Mouse (Mus musculus) thymus, postnatal 36 days (tissue): Measurements from ENCODE around the gene Rpl39.
A peak's percentile ranks its signal among the peaks of the same experiment; 100 is the strongest.
"Not testable (repeated sequence)": the region's sequence is repeated elsewhere in the genome, so short reads cannot be mapped to it uniquely, and the experiment has no call there.

ENCODE experiments used
- DNase-seq, 2 experiments: peaks; one replicate each; pipeline ENCODE4 v3.0.0; 2022; ENCODE audit warnings: mixed read lengths in 2 of 2

Rpl39 gene

DNA sequence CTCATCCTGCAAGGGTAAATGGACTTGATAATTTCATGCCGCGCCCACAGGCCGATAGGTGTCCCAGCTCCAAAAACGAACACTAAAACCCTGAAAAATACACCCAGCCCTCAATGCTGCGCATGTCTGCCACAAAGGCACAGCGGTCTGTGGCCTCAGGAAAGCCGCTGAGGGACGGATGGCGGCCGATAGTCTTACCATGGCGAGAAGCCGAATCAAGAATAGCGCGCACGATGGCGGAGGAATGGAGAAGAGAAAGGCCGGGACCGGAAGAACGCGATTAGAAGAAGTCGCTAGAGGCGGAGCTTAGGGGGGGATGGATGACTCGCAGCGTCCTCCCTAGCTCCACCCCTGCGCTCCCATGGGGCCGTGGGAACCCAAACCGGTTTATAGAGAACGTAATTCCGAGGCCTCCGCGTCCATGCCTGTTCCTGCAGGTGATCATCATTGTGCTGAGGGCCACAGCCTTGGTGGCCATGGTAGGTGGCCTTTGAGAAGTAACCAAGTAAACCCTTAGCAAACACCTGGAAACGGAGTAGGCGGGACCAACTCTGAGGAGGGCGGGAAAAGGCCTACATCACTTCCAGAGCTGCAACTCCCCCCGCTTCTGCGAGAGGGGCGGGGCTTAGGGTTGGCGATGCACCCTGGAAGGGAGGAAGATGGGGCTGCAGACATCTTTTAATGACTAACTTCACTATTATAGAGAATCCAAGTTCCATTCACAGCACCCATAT lies at the start of gene Rpl39:
TSS of gene Rpl39 (minus strand) at position 476 of the 734 bp plus-strand sequence.
- peak; percentile 84 to 90 for DNase-seq

DNA sequence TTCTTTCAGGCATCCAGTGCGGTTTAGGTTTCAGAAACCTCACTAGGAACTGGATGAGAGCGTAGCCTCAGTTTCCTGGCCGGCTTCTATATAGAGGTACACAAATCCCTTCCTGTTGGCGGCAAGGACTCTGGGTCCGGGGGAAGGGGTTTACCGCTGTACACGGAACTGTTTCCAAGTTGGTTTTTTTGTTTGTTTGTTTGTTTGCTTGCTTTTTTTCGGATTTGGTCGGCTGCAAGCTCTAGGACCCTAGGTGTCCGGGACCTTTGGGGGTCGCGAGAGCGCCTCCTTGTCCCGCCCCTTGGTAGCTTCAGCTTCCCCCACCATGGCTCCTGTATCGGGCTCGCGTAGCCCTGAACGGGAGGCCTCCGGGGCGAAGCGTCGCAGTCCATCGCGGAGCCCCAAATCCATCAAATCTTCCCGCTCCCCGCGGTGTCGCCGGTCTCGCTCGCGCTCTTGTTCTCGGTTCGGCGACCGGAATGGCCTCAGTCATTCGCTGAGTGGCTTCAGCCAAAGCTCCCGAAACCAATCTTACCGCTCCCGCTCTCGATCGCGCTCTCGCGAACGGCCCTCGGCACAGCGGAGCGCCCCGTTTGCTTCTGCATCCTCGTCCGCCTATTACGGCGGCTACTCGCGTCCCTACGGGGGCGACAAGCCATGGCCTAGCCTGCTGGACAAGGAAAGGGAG lies 41.6 kb upstream of the Rpl39 start, which contains the start of gene Nkap:
TSS of gene Nkap (plus strand) at position 125 of the 688 bp plus-strand sequence.
- DNase-seq = peak; percentile 69 to 72

DNA sequence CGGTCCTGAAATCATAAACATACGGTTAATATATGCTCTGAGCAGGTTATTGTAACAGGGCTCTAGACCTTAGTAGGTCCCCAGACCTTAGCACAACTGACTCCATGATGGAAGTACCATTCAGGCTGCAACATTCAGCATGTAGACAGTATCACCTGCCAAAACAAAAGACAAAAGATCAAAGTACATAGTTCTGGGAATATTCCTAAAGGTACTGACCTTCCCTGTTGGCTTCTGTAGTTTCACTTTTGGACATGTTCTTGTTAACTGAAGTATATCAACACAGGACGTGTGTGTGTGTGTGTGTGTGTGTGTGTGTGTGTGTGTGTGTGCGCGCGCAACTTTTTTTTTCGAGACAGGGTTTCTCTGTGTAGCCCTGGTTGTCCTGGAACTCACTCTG lies 40.3 kb upstream of the Rpl39 start:
- no peak for DNase-seq

DNA sequence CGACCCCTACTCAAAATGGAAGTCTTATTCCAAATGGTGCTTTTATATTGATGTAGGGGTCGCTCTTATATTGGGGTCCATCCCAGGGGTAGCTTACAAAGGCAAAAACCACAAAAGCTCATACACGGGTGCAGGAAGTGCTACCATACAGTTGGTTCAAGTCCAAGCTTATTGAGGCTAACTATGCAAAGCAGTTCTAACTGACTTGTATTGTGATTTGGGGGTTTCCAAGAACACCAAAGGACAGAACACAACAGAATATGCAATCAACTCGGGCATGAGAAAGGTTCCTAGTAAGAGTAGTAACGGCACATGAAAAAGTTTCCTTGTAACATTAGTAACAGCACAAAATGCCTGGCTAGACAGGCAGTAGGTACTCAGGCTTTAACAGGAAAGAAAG lies 35.0 kb upstream of the Rpl39 start:
- DNase-seq = no peak

DNA sequence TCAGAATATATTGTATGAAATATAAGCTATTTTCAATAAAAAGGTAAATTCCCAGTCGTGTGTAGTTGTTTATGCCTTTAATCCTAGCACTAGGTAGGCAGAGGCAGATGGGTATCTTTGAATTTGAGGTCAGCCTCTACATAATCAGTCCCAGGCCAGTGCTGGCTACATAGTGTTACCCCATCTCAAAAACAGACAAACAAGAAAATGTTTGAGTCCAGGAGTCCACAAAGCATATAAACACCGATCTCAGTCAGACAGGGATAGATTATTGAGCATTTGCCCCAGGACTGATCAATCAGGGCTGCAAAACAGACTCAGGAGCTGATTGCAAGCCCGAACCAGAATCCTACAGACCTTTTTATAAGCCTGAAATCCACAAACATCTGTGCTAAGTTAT lies 34.4 kb upstream of the Rpl39 start:
- DNase-seq = no peak

DNA sequence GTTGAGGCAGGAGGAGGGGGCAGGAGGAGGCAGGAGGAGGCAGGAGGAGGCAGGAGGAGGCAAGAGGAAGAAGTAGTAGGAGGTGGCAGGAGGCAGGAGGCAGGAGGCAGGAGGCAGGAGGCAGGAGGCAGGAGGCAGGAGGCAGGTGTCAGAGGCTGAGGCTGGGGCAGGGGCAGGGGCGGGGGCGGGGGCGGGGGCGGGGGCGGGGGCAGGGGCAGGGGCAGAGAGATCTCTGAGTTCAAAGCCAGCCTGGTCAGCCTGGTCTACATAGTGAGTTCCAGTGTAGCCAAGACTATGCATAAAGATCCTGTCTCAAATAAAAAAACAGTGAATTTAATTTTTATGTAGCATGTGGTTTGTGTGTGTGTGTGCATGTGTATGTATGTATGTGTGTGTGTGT lies 31.9 kb upstream of the Rpl39 start:
- no peak for DNase-seq

DNA sequence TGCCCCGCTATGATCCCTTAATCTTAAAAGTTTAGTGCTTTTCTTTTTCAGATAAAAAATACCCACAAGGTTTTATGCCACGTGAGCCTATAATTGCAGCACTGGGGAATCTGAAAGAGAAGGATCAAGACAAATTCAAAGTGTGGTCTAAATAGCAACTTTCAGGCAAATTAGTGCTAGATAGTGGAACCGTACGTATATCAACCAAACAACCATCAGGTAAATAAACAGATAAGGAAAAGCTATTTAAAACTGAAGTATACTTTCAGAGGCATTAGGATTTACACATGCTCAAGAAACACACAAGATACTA lies 25.6 kb upstream of the Rpl39 start:
- DNase-seq = no peak

DNA sequence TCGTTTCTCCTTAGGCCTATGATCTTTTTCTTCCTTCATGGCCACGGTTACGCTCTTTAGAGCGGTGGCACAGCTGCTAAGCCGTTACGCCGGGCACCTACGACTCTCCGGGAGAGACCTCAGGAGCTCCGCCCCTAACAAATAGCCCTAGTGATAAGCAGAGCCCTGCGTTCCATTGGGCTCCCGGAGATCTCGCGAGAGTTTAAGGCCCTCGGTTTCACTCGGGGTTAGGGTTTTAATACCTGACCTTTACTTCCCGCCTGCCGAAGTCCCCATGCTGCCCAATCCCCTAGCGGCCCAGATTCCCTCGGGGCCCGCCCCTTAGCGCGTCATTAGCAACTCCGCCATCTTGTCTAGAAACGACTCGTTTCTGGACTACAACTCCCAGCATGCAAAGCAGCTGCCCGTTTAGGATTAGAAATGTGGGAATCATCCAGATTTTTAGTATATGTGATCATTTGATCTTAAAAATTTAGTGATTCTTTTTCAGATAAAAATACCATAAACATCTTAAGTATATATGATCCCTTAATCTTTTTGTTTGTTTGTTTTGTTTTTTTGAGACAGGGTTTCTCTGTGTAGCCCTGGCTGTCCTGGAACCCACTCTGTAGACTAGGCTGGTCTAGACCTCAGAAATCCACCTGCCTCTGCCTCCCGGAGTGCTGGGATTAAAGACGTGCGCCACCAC lies 25.1 kb upstream of the Rpl39 start, which contains the start of gene Upf3b:
TSS of gene Upf3b (minus strand) at position 130 of the 688 bp plus-strand sequence.
- peak; percentile 86 to 94 for DNase-seq

DNA sequence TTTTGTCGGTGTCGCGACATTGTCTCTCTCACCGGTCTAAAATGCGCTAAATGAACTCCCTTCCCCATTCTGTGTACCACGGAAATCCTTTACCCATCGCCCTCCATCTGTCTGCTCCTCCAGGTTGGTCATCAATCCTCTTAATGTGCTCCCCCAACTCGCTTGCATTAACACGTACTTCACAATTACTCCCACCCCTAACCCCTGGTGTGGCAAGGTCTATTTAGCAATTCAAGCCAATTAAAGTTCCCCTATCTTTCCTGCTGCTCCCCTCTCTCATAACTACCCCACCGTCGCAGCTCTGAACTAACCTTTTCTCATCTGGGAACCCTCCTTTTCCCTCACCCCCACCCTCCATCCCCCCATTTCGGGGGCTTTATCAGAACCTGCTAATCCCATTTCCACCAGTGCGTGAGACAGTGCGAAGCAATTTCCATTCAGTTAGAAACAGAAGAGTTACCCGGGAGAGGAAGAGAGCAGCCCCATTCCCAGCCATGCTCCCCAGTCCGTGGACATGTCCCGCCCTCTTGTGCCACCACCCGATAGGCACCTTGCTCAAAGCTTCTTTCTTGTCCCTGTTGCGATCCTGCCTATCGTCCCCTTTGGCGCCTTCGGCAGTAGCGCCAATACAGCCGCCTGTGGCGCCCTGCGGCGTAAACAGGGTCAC lies 24.5 kb upstream of the Rpl39 start:
- DNase-seq = no peak

DNA sequence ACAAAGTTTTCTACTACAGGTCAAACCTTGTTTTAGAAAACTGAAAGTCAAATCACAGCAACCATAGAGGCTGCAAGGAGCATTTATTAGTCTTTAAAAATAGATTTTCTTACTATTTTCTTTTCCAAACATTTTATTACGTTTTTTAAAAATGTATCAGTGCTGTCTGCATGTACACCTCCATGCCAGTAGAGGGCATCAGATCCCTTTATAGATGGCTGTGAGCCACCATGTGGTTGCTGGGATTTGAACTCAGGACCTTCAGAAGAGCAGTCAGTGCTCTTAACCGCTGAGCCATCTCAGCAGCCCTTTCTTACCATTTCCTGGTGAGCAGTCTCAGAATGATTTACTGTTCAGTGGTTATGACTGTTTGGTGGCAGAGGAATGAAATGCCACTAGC lies 18.6 kb upstream of the Rpl39 start:
- no peak for DNase-seq

DNA sequence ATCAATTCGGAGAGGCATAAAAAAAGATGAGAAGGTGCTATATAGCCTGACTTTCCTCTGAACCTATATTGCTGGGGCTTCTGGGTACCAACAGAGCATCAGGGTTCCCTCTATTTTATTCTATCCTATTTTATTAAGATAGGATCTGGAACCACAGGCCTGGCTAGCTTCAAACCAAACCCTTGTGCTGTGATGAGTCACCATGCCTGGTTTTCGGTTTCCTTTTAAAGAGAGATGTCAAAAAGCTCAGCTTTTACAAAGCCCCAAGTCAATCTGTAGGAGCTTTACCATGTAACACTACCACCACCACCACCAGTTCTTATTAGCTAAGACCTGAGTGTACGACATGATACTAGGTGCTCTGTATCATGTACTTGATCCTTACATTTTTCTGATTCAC lies 13.5 kb upstream of the Rpl39 start:
- no peak for DNase-seq

DNA sequence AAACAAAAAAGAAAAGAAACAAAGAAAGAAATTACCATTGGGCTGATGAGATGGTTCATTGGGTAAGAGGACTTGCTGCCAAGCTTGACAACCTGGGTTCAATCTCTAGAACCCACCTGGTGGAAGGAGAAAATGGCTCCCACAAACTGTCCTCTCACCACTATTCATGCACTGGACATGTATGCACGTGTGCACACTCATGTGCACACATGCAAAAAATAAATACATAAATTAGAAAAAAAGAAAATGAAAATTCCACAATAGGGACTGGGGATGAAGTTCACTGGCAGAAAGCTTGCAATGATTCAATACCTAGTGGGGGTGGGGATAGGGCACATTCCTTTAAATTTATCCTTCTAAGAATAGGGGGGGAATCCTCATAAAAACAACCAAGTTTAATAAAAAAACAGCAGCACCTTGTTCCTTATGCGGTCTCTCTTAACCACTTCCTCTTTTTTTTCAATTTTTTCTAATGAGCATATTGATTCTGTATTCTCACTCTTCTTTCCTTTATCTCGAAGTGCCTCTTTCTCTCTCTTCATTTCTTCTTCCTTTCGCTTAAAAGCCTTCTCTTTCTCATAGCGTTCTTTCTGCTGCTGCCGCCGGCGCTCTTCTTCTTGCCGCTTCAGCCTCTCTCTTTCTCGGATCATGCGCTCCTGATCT lies 10.0 kb upstream of the Rpl39 start:
- no peak for DNase-seq

DNA sequence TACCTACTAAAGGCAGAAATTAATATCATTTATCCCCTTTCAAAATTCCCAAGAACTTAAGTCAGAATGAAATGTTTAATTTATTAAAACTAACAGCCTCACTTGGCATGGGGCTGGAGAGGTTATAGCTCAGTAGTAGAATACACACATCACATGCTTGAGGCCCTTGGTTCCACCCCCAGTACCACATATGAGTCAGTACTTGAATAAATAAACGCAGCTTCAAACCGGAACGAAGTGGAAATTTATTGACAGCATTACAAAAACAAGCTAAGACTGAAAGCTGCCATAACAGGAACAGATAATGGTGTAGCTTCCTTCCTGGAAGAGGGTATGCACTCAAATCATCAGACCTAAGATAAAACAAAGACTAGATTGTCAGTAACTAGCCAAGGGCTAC lies 6.3 kb upstream of the Rpl39 start:
- no peak for DNase-seq

DNA sequence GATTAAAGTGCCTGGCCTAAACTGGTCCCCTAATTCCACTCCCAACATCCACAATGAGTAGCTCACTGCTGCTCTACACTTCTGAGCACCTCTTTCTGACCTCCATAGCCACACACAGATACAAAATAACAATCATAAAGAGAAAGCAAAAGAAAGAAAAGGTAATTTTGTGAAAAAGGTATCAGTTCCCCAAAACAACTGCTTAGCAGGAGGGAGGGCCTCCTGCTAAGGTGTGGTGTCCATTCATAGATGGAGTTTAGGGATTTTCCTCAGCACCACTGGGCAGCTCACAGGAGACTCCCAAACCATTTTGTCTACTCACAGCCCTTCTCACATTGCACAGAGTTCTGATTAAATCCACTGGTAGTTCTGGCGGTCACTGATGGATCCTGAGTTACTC lies 3.6 kb upstream of the Rpl39 start:
- DNase-seq = no peak

DNA sequence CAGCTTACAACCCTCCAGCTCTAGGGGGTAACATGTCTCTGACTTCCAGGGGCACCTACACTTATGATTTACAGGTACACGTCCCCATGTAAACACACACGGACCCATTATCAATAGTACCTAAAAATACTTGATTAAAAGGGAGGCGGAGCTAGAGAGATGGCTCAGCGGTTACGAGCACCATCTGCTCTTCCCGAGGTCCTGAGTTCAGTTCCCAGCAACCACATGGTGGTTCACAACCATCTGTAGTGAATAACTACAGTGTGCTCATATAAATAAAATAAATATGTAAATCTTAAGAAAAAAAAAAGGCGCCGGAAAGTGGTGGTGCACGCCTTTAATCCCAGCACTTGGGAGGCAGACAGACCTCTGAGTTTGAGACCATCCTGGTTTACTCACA lies 463 bp upstream of the Rpl39 start:
- no peak for DNase-seq

DNA sequence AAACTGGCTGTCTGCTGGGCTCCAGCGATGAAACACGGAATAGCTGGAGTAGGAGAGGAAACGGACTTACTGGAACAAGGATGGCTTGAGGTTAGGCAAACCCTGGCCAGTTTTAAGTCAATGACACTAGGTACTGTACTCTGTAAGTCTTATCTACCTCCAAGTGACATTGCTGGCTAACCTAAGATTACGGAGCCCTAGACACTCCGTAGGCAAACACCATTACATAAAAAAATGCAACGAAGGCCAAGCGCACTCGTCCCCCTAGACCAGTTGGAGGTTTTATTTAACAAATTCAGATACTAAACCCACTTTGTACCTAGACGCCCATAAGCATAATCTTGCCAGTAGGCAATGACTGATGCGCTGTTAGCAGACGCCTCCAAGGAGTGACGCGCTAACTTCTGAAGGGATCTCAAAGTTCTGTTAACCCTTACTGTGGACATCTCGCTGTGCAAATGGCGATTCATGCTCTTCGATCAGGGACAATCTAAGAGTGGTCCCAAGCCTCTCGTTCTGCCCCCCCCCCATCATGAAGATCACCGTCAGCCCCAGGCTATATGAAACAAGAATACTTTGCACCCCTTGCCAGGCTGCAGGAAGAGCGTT lies 780 bp downstream of the Rpl39 start:
- no peak for DNase-seq

DNA sequence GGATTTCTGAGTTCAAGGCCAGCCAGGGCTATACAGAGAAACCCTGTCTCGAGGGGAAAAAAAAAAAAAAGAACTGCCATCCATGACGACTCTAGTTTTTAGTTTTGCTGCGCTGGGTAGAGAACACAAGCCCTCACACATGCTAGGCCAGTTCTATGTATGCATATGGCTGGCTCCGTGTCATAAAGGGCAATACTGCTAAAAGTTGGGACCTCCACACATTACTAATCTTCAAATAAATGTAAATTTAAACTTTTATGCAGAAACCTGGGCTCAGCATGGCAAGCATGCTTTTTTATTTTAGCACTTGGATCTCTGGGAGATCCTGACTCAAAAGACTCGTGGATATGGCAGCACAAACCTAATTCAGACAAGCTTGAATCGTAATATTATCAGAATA lies 4.0 kb downstream of the Rpl39 start:
- DNase-seq = no peak

DNA sequence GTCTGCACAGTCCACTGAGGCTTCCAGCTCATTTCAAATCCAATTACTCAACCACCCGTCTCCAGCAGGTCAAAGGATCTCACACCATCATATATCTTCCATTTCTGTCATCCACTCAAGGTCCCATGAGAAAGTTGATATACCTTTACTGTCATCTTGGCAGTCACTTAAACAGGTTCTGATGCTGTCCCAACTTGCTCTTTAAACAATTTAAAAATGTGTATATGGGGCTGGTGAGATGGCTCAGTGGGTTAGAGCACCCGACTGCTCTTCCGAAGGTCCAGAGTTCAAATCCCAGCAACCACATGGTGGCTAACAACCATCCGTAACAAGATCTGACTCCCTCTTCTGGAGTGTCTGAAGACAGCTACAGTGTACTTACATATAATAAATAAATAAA lies 4.9 kb downstream of the Rpl39 start:
- not testable (repeated sequence) for DNase-seq

DNA sequence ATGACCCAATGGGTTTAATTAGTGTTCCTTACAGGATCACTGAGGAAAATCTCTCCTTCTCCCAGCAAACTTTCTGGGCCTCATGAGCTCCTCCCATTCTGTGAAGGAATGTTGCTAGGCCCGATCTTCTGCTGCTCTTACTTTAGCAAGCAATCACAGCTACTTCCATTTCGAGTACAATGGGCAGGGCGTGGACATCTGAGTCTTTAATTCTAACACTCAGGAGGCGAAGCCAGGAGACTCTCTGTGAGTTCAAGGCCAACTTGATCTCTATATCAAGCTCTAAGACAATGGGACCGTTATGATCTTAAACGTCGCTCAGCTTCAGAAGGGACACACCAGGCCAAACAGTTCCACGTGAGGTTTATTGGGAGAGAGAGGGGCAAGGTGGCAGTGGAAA lies 8.6 kb downstream of the Rpl39 start:
- DNase-seq = no peak

DNA sequence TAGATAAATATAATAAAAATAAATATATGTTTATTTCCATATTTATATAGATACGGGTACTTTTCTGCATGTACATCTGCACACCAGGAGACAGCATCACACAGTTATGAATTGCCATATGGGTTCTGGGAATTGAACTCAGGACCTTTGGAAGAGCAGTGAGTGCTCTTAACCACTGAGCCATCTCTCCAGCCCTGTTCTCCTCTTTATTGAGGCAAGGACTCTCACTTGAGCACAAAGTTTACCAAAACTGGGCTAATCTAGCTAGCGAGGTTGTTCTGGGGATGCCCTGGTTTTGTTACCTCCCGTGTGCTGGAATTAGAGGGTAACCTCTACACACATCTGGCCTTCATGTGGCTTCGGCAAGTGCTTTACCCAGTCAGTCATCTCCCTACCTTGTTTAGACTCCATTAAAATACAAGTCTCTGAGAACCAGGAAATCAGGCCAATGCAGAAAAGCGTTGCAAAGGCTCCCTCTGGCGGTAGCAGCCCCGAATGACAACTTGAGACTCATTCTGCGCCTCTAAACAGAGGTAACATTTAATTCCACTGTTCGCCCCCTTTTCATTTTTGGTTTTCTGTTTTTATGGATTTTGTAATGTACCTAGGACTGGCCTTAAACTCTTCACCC lies 10.8 kb downstream of the Rpl39 start:
- DNase-seq = peak; percentile 53 to 57

DNA sequence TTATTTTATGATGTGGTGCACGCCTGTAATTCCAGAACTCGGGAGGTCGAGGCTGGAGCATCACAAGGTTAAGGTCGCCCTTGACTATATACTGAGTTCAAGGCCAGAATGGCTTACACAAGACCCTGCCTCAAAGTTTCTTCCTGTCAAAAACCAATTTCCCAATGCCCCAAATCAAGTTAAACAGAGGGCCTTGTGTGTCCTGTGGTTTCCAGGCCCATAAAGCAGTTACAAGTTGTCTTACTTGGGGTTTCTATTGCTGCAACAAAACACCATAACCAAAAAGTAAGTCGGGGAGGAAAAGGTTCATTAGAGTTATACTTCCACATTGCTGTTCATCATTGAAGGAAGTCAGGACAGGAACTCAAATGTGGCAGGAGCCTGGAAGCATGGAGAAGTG lies 16.4 kb downstream of the Rpl39 start:
- no peak for DNase-seq

DNA sequence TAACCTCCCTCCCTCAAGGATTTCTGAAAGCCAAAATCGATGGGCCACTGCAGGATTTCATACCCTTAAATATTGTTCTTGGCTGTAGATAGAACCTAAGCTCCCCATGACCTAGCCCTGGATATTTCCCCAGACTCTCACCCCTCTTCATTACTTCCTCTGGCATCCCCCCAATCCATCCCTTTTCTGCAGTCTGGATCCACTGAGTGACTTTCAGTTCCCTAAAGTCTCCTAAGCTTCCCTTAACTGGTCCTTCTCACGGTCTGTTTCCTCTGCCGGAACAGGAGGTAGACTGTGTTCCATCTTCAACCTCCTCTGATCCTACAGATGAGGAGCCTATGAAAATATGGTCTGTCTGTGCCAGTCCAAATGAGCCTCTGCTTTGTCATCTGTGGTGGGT lies 17.9 kb downstream of the Rpl39 start:
- DNase-seq = no peak
